Mouse (Mus musculus) MEL (cell line): ENCODE measurements around the gene Cep170.
A peak's percentile ranks its signal among the peaks of the same experiment; 100 is the strongest.

Source experiments
- CHD2 ChIP-seq: IDR thresholded peaks from 2 replicates; pipeline ENCODE4 v1.6.1; 2011; ENCODE audit warnings: low read length, improper control_type of control experiment
- CTCF ChIP-seq, 3 experiments: IDR thresholded peaks in 2 of 3; conservative IDR thresholded peaks in 1 of 3; 2 replicates each; pipeline ENCODE4 v1.5.1; 2011 to 2012; ENCODE audit warnings: low read length in 3 of 3, low read depth in 2 of 3, mild to moderate bottlenecking in 2 of 3, improper control_type of control experiment in 1 of 3, inconsistent platforms in 1 of 3, mixed read lengths in 1 of 3, moderate library complexity in 1 of 3; ENCODE audit not compliant: control insufficient read depth in 1 of 3, insufficient read depth in 1 of 3, poor library complexity in 1 of 3, severe bottlenecking in 1 of 3
- JUND ChIP-seq: IDR thresholded peaks from 2 replicates; pipeline ENCODE4 v1.6.1; 2011; ENCODE audit warnings: low read depth, mild to moderate bottlenecking, improper control_type of control experiment, low read length
- MAFK ChIP-seq: IDR thresholded peaks from 2 replicates; pipeline ENCODE4 v1.6.1; 2011; ENCODE audit warnings: low read depth, mild to moderate bottlenecking, low read length, improper control_type of control experiment, borderline replicate concordance
- MAX ChIP-seq: IDR thresholded peaks from 2 replicates; pipeline ENCODE4 v1.6.1; 2011; ENCODE audit warnings: low read length, improper control_type of control experiment
- TAL1 ChIP-seq: IDR thresholded peaks from 2 replicates; pipeline ENCODE4 v1.6.1; 2012; ENCODE audit warnings: mild to moderate bottlenecking, inconsistent platforms, low read length, moderate library complexity, mixed read lengths

DNA sequence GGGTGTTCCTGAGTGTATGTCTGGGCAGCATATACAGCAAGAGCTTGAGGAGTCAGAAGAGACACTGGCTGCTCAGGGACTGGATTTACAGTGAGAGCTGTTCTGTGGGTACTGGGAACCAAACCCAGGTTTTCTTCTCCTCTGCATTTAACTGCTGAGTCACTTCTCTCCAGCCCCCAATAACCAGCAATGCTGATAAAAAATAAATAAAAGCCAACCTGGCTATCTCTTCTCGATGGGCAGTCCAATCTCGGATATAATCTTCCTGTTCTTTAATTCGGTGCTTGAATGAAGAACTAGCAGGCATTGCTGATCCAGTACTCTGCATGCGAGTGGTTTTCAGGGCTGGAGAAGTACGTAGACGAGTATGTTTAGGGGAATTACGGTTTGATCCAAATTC is 64.2 kb downstream of the Cep170 start:
- TF ChIP-seq MAX (no peak), JUND (no peak), CHD2 (no peak), TAL1 (no peak), CTCF (IDR thresholded peaks at IDR 0.05 in 2 of 3, conservative IDR thresholded peaks at IDR 0.05 in 1 of 3; ENCODE audit: control insufficient read depth in 1 of 3, insufficient read depth in 1 of 3, low read depth in 2 of 3, low read length in 3 of 3, poor library complexity in 1 of 3, severe bottlenecking in 1 of 3) (no peak), MAFK (0 out of 2 replicates have a peak, but pooled peaks have one; percentile 21)
